Mouse (Mus musculus) 3T3-L1 (cell line): Measurements from ENCODE around the gene Gjb4.

Experiments
- DNase-seq: peaks from one replicate; pipeline ENCODE4 v3.0.0-alpha.2; 2015; ENCODE audit warnings: low read depth, low spot score

The Gjb4 gene

GRCm38 (mm10) chr4:127349560-127350300, 4.2 kb downstream of the Gjb4 start:
- peak; percentile 74 for DNase-seq

DNA sequence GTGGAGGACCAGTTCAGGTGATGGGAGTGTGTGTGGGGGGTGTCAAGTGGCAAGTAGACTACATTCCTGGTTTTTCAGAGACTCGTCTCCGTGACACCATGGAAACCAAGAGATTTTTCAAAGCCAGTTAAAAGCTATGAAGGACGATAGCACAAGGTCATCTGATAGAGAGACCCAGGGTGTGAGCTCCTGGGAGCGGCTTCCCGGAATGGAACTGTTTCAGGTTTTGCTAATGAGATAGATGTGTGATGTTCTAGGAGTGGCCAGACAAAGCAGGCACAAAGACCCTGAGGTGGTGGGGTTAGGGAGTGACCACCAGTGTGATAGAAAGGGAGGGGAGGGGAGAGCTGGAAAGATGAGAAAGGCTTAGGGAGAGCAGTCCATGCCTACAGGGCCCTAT, 8.9 kb downstream of the Gjb4 start:
- no peak for DNase-seq

DNA sequence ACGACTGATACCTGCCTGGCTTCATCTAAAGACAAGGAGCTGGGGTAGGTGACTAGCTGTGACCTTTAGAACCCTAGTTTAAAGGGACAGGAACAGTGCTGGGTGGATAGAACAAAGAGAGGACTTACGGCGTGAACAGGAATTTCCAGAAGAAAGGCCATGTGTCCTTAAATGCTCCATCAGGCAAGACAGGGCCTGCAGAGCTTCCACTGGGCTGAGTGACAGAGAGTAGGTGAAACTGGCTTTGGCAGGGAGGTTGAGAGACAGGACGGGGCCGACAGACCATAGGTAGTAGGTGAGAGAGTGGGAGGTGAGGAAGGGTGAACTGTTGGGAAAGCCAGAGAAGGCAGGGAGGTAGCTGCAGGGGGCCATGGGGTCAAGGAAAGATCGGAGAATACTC, 12.5 kb downstream of the Gjb4 start:
- DNase-seq, result no peak

DNA sequence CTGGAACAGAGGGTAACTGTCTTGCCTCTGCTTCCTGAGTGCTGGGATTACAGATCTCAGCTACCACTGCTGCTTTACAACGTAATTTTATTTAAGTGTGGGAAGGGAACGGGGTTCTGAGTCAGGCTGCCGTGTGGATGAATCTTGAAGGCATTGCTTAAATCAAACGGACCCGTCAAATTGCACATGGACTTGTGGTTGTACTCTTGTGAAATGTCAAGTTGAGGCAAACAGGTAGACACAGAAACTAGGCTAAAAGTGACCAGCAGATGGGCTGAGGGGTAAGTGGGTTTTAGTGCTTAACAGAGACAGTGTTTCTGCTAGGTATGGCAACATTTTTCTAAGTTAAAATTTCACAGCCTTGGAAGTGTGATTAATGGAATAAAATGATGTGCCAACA, 16.2 kb downstream of the Gjb4 start:
- no peak for DNase-seq

DNA sequence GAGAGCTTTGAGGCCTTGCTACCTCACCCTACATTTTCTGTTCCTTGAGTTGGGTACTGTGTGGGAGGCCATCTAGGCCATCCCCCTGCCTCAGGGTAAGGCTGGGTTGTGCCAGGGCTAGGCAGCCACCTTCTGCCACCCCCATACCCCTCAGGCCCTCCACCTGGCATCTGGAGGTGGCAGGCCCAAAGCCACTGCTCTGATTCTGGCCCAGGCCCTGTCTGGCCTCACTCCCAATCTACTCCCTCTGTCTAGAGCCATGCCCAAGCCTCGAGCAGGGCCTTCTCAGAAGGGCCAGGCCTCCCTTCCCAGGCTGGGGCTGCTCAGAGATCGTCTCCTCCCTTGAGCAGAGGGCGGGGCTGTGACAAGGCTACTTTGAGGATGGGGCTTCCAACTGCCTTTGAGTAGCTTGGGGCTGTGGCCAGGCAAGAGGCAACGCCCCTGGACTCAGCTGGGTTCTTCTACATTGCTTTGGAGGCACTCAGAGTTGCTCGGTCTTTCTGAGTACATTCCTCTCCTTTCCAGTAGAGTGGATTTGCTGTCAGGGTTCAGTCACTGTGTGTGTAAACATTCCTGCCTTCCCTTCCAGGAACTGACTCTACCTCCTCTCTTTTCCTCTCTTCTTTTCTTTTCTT, 18.9 kb downstream of the Gjb4 start:
- no peak for DNase-seq

- DNase-seq, result no peak
These were observed 22.7 kb downstream of the Gjb4 start for GRCm38 (mm10) chr4:127331171-127331570.

DNA sequence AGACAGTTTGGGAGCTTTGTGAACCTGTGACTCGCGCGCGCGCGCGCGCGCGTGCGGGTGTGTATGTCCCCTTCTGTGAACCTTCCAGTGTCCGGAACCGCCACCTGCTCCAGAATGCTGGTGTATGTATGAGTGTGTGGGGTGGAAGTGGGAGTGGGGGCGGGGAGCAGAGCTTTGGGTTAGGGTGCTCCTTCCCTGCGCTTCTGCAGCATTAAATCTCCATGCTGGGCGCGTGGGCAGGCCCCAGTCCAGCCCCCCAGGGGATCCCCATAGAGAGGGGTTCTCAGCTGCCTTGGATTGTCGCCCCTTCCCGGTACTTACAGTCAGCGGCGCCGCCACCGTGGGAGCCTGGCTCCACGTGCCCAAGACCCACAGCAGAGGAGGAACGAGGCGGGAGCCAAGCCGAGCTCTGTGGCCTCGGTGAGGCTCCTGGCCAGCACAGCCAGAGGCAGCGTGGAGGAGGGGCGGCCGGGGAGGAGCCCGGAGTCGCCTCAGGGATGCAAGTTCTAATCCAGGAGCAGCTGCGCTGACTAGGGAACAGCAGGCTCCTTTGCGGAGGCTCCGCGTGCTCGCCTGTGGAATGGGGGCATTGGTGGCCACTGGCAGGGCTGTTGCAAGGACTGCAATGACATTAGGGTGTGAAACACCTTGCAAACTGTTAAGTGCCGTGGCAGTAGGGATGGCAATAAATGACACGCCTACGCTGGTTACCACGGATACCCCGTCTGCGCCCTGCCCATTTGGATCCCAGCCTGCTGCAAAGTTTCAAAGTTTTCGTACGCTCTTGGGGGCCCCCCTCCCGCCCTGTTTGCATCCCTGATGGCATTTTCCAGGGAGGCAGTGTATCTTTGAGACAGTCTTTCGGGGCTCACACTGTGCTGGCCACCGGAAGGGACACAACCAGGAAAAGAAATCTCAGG, 23.4 kb downstream of the Gjb4 start, which contains the start of gene Gjb3:
Gene Gjb3 (minus strand): TSS at position 664 of the 920 bp plus-strand sequence.
- no peak for DNase-seq

- no peak for DNase-seq
These were observed 24.1 kb downstream of the Gjb4 start for GRCm38 (mm10) chr4:127329751-127330150.

GRCm38 (mm10) chr4:127329046-127329445, 24.8 kb downstream of the Gjb4 start:
- no peak for DNase-seq

DNA sequence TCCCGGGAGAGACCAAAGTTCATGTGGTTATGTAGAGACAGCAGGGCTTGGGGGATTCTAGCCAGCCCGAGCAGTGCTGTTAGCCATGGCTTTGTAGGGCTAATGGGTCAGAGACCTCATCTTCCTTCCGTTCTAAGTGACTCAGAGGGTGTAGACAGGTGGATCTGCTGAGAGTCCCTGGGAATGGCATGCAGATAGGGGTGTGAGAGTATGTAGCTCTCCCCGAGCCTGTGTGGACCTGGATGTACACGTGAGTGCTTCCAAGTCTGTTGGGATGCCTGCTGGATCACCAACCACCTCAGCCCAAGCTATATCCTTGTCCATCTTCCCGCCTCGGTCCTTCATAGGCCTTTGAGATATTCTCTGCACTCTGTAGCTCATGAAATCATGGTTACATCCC, 25.5 kb downstream of the Gjb4 start:
- DNase-seq, result no peak

GRCm38 (mm10) chr4:127327749-127328148, 26.1 kb downstream of the Gjb4 start:
- peak; percentile 23 for DNase-seq

GRCm38 (mm10) chr4:127327258-127327657, 26.6 kb downstream of the Gjb4 start:
- DNase-seq, result peak; percentile 61

DNA sequence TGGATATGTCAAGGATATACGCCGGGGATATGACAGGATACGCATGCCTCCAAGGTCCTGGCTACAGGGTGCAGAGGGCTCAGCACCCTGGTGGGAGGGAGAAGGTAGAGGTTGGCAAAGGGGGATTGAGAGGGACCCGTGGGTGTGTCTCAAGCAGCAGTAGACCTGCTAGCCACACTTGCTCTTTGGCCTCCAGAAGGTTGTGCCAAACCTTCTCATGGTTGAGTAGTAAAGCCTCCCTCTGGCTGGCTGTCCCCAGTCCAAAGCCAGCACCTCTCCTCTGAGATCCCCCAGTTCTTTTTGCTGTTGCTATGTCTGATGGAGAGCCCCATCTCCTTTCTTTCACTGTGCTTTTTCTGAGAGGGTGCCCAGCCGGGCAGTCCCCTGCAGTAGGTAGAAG, 28.6 kb downstream of the Gjb4 start:
- no peak for DNase-seq

DNA sequence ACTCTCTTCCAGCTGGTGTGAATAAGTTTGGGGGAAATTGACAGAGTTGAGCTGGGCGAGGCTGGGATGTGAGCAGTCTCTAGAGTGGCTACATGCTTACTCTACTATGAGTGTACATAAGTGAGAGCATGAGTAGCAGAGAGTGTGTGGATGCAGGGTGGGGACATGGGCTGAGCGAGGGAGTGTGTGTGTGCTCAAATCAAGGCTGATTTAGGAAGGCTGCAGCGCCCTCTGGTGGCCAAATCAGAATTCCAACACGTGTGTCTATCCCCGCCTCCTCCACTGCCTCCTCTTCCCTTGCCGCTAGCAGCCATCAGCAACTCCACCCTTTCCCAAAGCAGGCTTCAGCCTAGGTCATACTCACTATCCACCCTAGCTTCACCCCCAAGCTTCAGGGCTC, 29.1 kb downstream of the Gjb4 start:
- peak; percentile 72 for DNase-seq

DNA sequence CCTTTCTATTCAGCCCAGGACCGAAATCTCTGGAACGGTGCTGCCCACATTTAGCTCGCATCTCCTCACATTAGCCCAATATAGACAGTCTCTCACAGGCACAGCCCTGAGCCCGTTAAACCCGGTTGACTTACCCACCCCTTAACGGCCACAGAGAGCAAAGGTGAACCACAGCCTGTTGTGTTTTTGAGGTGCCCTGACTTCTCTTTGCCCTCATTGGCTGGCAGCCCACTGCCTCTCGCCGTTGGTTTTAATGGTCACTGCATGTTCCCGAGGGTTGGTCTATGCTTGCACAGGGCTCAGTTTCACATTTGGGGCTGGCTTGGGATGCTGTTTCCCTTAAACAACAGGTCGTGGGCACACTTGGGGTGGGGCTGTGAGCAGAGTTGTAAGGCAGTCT, 29.6 kb downstream of the Gjb4 start:
- no peak for DNase-seq

DNA sequence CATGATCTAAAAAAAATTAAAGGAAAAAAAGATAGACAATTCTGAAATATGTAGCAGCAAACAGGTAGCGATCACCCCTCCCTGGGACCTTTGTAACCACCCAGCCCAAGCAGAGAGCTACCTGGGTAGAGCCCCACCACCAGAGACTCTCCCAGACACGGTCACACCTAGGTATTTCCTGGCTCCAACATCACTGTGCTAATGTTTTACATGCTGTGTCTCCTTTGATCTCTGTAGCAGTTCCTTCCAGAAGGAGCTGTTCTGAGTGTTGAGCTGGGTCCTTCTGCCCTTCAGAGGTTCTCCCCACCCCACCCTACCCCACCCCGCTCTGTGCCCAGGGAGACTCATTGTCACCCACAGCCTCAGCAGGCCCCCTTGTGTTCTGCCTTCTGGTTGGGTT, 30.2 kb downstream of the Gjb4 start:
- no peak for DNase-seq

DNA sequence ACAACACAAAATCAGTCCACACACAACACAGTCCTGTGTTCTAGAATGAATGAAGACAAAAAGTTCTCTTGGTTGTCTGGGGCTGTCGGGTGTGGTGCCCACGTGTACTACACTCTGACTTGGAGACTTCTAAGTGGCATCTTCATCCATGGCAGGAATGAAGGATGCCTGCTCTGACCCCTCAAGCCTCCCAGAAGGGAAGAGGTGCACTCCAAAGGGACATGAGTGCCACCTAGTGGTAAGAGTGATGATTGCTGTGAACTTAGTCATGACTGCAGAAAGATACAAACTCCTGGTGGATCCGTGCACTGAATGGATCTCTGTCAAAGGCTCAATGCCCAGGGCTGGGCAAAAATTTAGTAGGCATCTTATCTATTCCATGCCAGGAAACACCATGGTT, 34.3 kb downstream of the Gjb4 start:
- peak; percentile 84 for DNase-seq

GRCm38 (mm10) chr4:127317143-127317542, 36.7 kb downstream of the Gjb4 start:
- peak; percentile 56 for DNase-seq

DNA sequence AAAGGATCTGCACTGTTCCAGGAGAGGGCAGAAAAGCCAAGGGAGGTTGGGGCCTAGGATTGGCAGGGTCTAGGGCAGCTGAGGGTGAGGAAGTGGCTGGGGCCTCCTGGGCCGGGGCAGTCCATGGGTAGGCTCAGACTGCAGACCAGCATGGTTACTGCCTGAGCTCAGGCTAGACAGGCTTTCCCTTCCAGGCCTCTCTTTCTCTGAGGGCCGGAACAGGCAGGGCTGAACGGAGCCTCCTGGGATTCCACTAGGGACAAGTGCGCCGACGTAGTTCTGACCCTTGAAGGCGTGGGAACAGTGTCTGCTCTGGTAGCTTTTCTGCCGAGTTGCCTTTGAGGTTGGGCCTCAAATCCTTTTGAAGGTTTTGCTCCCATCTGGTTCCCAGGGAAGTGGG, 38.1 kb downstream of the Gjb4 start:
- DNase-seq, result no peak

GRCm38 (mm10) chr4:127314585-127314984, 39.3 kb downstream of the Gjb4 start:
- no peak for DNase-seq

DNA sequence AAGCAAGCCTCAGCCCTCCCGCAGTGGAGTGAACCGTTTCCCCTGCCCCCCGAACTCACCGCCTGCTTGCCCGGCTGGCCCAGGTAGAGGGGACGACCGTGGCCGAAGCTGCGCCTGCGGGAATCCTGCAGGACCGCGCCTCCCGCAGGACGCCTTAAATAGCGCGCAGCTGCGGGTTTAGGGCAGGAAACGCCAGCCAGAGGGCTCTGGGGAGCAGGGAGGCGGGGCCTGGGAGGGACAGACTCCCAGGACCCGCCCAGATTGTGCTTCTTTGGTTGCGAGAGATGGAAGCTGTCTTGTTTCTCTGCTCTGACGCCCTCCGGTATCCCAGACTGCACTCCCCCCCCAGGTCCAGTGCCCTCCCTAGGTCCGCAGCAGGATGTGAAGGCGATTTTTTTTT, 40.0 kb downstream of the Gjb4 start, which contains the start of gene Gja4:
Gene Gja4 (minus strand): TSS at position 179 of the 400 bp plus-strand sequence.
- DNase-seq, result peak; percentile 75

- no peak for DNase-seq
These were observed 41.5 kb downstream of the Gjb4 start for GRCm38 (mm10) chr4:127312349-127312748.
